15 mouse cellular contexts compared by ENCODE assay signal in the genomic region with DNA sequence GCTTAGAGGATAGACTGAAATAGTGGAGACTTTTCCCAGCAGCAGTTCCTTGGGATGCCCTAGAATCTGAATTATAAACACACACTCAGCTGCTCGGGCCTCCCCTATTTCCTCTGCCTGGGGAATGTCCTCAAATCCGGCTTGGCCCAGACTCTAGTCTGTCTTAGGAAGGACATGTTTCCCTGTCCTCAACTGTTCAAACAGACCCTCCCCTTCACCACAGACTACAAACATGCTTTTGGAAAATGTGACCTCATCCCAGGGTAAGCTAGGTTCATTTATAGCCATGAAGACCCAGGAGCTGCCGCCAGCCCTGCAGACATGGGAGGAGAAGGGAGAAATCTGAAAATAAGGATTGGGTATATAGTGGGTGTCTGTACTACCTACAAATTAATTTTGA. TPM values are rescaled to one million over a fixed set of nuclear protein-coding genes. Genes with fewer than 3 reads are reported as not detected.
DNase-seq lines count a peak whose midpoint lies in the region; ATAC-seq and TF ChIP-seq lines count a peak whose summit lies in the region.
"Had no signal": no experiment of that assay in that cellular context is flagged by ENCODE, and none has a peak within 500 bp of the region (broad histone marks: within the 10 kb centered on the region; RNA-seq: fewer than 3 reads in every experiment).

No protein-coding gene starts in this region.

- in situ Hi-C loops in CH12.LX (cut with MboI; ENCODE audit: low pct_ligation_motif_present, low pct_unique_long_range_greater_than_20kb, low sequenced_read_pairs): no loop called here

- DNase-seq in gastrocnemius, adult 2 months: no peak
- no peak for DNase-seq in gastrocnemius, postnatal 14 days
- DNase-seq in CH12.LX (ENCODE audit: extremely low read depth): no peak
- peak; percentile 40 for DNase-seq in lung, postnatal 0 days (ENCODE audit: low spot score)
- no peak for DNase-seq in urinary bladder, postnatal 4 days (ENCODE audit: low spot score in 2 of 2)
- DNase-seq in adrenal gland, adult 8-10 months: no peak
- no peak for DNase-seq in cerebellum, postnatal 4 days (ENCODE audit: low spot score in 2 of 2)
- DNase-seq: adrenal gland, adult 2 months; cerebellum, postnatal 36 days; kidney, adult 18-20 months; liver, postnatal 0 days; midbrain, embryonic 14.5 days had no signal

- no peaks in the 10 kb centered on the region for H3K9me3 ChIP-seq in CH12.LX (replicated peaks; ENCODE audit: low read length)
- no peaks in the 10 kb centered on the region for H3K9me3 ChIP-seq in heart, embryonic 15.5 days (replicated peaks)
- H3K9me3 ChIP-seq in lung, postnatal 0 days (ENCODE audit: low read length): no peaks in the 10 kb centered on the region
- H3K9me3 ChIP-seq: neural tube, embryonic 12.5 days had no signal

- dilution Hi-C loops in CH12.LX (cut with MboI; ENCODE audit: extremely low pct_ligation_motif_present, extremely low pct_unique_long_range_greater_than_20kb, low sequenced_read_pairs): no loop called here

- no peak for TF ChIP-seq EP300 in CH12.LX (IDR thresholded peaks at IDR 0.05; ENCODE audit: low read length)
- 0 out of 2 replicates have a peak, but pooled peaks have one; percentile 41 for TF ChIP-seq EP300 in lung, postnatal 0 days (IDR thresholded peaks at IDR 0.05)

- no peak for TF ChIP-seq RAD21 in CH12.LX (IDR thresholded peaks at IDR 0.05; ENCODE audit: low read depth, low read length)

- no peak for TF ChIP-seq POLR2A in CH12.LX (IDR thresholded peaks at IDR 0.05; ENCODE audit: low read depth, low read length)

- no peak overlapping the region for H3K4me2 ChIP-seq in CH12.LX (ENCODE audit: insufficient read depth, low read depth, poor library complexity, severe bottlenecking)
- H3K4me2 ChIP-seq in heart, embryonic 15.5 days: 0 out of 2 replicates have a peak overlapping the region, but pooled peaks have one; percentile 3
- no peak overlapping the region for H3K4me2 ChIP-seq in lung, postnatal 0 days (replicated peaks; ENCODE audit: low read depth, low read length)
- H3K4me2 ChIP-seq: neural tube, embryonic 12.5 days had no signal

- H3K27me3 ChIP-seq in CH12.LX (replicated peaks): no peaks in the 10 kb centered on the region
- no peaks in the 10 kb centered on the region for H3K27me3 ChIP-seq in heart, embryonic 15.5 days
- H3K27me3 ChIP-seq in lung, postnatal 0 days (replicated peaks; ENCODE audit: insufficient read depth, low read length): no peaks in the 10 kb centered on the region
- H3K27me3 ChIP-seq: neural tube, embryonic 12.5 days had no signal

- peak overlapping the region; percentile 25 for H3K27ac ChIP-seq in gastrocnemius, adult 2 months
- H3K27ac ChIP-seq in CH12.LX (ENCODE audit: insufficient read depth, low read depth): no peak overlapping the region
- peak overlapping the region; percentile 80 for H3K27ac ChIP-seq in heart, embryonic 15.5 days
- no peak overlapping the region for H3K27ac ChIP-seq in lung, postnatal 0 days (ENCODE audit: low read length)
- H3K27ac ChIP-seq: layer of hippocampus, adult 2 months; neural tube, embryonic 12.5 days had no signal

- peaks cover 0 to 2% of the 10 kb centered on the region in 2 experiments; a peak in 1 of 4 replicates for H3K4me1 ChIP-seq in CH12.LX (ENCODE audit: control insufficient read depth in 1 of 2, insufficient read depth in 2 of 2)
- peaks cover 53% of the 10 kb centered on the region for H3K4me1 ChIP-seq in heart, embryonic 15.5 days (replicated peaks)
- peaks cover 8% of the 10 kb centered on the region; the same call in 1 of the 2 replicates for H3K4me1 ChIP-seq in lung, postnatal 0 days (ENCODE audit: insufficient read depth, low read depth, low read length)
- H3K4me1 ChIP-seq: neural tube, embryonic 12.5 days had no signal

- no peaks in the 10 kb centered on the region for H3K79me2 ChIP-seq in CH12.LX (replicated peaks; ENCODE audit: control insufficient read depth, extremely low read depth, insufficient read depth, poor library complexity, severe bottlenecking)

- WGBS in heart, embryonic 15.5 days: 19% methylated on average over 3 of the region's 3 CpGs
- 24% methylated on average over 3 of the region's 3 CpGs for WGBS in lung, postnatal 0 days

- no peaks in the 10 kb centered on the region for H3K36me3 ChIP-seq in CH12.LX (replicated peaks in 1 of 2; ENCODE audit: control insufficient read depth in 1 of 2, insufficient read depth in 1 of 2, low read length in 1 of 2)
- no peaks in the 10 kb centered on the region for H3K36me3 ChIP-seq in heart, embryonic 15.5 days
- no peaks in the 10 kb centered on the region for H3K36me3 ChIP-seq in lung, postnatal 0 days (ENCODE audit: insufficient read depth, low read length)
- H3K36me3 ChIP-seq: neural tube, embryonic 12.5 days had no signal

- no peak overlapping the region for H3K9ac ChIP-seq in CH12.LX (ENCODE audit: insufficient read depth, low read depth)
- H3K9ac ChIP-seq in heart, embryonic 15.5 days: no peak overlapping the region
- no peak overlapping the region for H3K9ac ChIP-seq in lung, postnatal 0 days (replicated peaks; ENCODE audit: low read depth)
- H3K9ac ChIP-seq: liver, postnatal 0 days; neural tube, embryonic 12.5 days had no signal

- peak; percentile 68 for ATAC-seq in heart, embryonic 15.5 days (replicated peaks; ENCODE audit: insufficient number of reproducible peaks, insufficient read depth, low FRiP score, low read depth)
- peak; percentile 85 for ATAC-seq in lung, postnatal 0 days
- ATAC-seq: liver, postnatal 0 days had no signal

- intact Hi-C loops in gastrocnemius, adult 2 months (cut with DNase I): no loop called here
- intact Hi-C loops in gastrocnemius, postnatal 14 days (cut with DNase I; ENCODE audit: low total_unique reads): no loop called here

- no peak overlapping the region for H3K4me3 ChIP-seq in gastrocnemius, adult 2 months
- no peak overlapping the region for H3K4me3 ChIP-seq in CH12.LX (replicated peaks in 1 of 3; ENCODE audit: low read depth in 2 of 3, low read length in 2 of 3, poor library complexity in 1 of 3)
- H3K4me3 ChIP-seq in heart, embryonic 15.5 days: no peak overlapping the region
- H3K4me3 ChIP-seq in lung, postnatal 0 days (ENCODE audit: low read depth, low read length): no peak overlapping the region
- H3K4me3 ChIP-seq: layer of hippocampus, adult 2 months; neural tube, embryonic 12.5 days had no signal

- TF ChIP-seq CTCF in gastrocnemius, adult 2 months (IDR thresholded peaks at IDR 0.05): no peak
- TF ChIP-seq CTCF in CH12.LX (conservative IDR thresholded peaks at IDR 0.05 in 1 of 2, IDR thresholded peaks at IDR 0.05 in 1 of 2; ENCODE audit: low read depth in 2 of 2, low read length in 2 of 2): no peak
- no peak for TF ChIP-seq CTCF in lung, postnatal 0 days (IDR thresholded peaks at IDR 0.05)

TF ChIP-seq in CH12.LX, 34 proteins besides CTCF, POLR2A, EP300 and RAD21:
- TF ChIP-seq PAX5 (IDR thresholded peaks at IDR 0.05; ENCODE audit: low read length): no peak
- no peak for TF ChIP-seq IRF4 (IDR thresholded peaks at IDR 0.05; ENCODE audit: low read depth, low read length)
- TF ChIP-seq JUN (IDR thresholded peaks at IDR 0.05; ENCODE audit: insufficient read depth, low read depth, low read length): peak; percentile 55
- TF ChIP-seq JUND (conservative IDR thresholded peaks at IDR 0.05; ENCODE audit: low read depth, low read length): 0 out of 2 replicates have a peak, but pooled peaks have one; percentile 10
- TF ChIP-seq MYC (IDR thresholded peaks at IDR 0.05; ENCODE audit: low read depth, low read length): no peak

RNA-seq across cellular contexts. Expression of gene P3h2, which starts 57.7 kb away (rescaled TPM):
- total RNA-seq in gastrocnemius, adult 2 months (2021): 1 to 10 TPM; 4.6 to 7.5 TPM
- total RNA-seq in gastrocnemius, postnatal 14 days (2021): 1 to 10 TPM; 6.1 to 6.6 TPM
- 0.08 and 0.17 TPM in 2 replicates for total RNA-seq in CH12.LX (2012; rRNA removed)
- 0.27 and 0.45 TPM in 2 replicates for total RNA-seq in CH12.LX (2014; rRNA removed)
- polyA plus RNA-seq in CH12.LX (2012; ENCODE audit: insufficient read length, low read depth): 0.73 and 0.89 TPM in 2 replicates
- polyA plus RNA-seq in heart, embryonic 15.5 days (2015; fragmentation: Nextera tagmentation; extraction: Ambion mirVana): 3.5 and 5.2 TPM in 2 replicates
- 1.5 and 1.6 TPM in 2 replicates for polyA plus RNA-seq in lung, postnatal 0 days (2015; fragmentation: Nextera tagmentation; extraction: Ambion mirVana)
- total RNA-seq in adrenal gland, adult 8-10 months (2022): 10 to 100 TPM in 2 of 4 experiments, 1 to 10 TPM in 2; 8.9 to 11.1 (median 9.7) TPM

Comparison
In these comparisons a context has a peak if more than half of its experiments do, and no peak if none do; other contexts are left out.
1. H3K27ac ChIP-seq: peak in gastrocnemius, adult 2 months (single experiment) and heart, embryonic 15.5 days (single experiment); none in CH12.LX (single experiment) and lung, postnatal 0 days (single experiment).